Mouse (Mus musculus) MEL (cell line): ENCODE results near the gene Ccdc137.

Experiments used
- CTCF ChIP-seq, 3 experiments: IDR thresholded peaks in 2 of 3; conservative IDR thresholded peaks in 1 of 3; 2 replicates each; pipeline ENCODE4 v1.5.1; 2011 to 2012; ENCODE audit warnings: low read length in 3 of 3, low read depth in 2 of 3, mild to moderate bottlenecking in 2 of 3, improper control_type of control experiment in 1 of 3, inconsistent platforms in 1 of 3, mixed read lengths in 1 of 3, moderate library complexity in 1 of 3; ENCODE audit not compliant: control insufficient read depth in 1 of 3, insufficient read depth in 1 of 3, poor library complexity in 1 of 3, severe bottlenecking in 1 of 3
- ELF1 ChIP-seq: IDR thresholded peaks from 2 replicates; pipeline ENCODE4 v1.6.1; 2014; ENCODE audit warnings: low read depth, mild to moderate bottlenecking, inconsistent platforms, low read length, improper control_type of control experiment, moderate library complexity
- POLR2A ChIP-seq, 2 experiments: IDR thresholded peaks; 2 replicates each; pipeline ENCODE4 v1.6.1; 2011 to 2012; ENCODE audit warnings: low read length in 2 of 2, mild to moderate bottlenecking in 2 of 2, control low read depth in 1 of 2, improper control_type of control experiment in 1 of 2, low read depth in 1 of 2, moderate library complexity in 1 of 2; ENCODE audit not compliant: control insufficient read depth in 1 of 2, insufficient read depth in 1 of 2, poor library complexity in 1 of 2

- TF ChIP-seq POLR2A (IDR thresholded peaks at IDR 0.05; ENCODE audit: control insufficient read depth in 1 of 2, insufficient read depth in 1 of 2, low read depth in 1 of 2, low read length in 2 of 2, poor library complexity in 1 of 2) (peak; percentile 88 to 97), CTCF (IDR thresholded peaks at IDR 0.05 in 2 of 3, conservative IDR thresholded peaks at IDR 0.05 in 1 of 3; ENCODE audit: control insufficient read depth in 1 of 3, insufficient read depth in 1 of 3, low read depth in 2 of 3, low read length in 3 of 3, poor library complexity in 1 of 3, severe bottlenecking in 1 of 3) (no peak), ELF1 (peak; percentile 100)
These were observed 9.3 kb downstream of the Ccdc137 start, which contains the start of gene Arl16 for GRCm38 (mm10) chr11:120467051-120467735.
